Mouse (Mus musculus): Measurements from ENCODE around the gene Clec12b. TPM values are rescaled to one million over a fixed set of nuclear protein-coding genes. Genes with fewer than 3 reads are reported as not detected.
"Not testable (repeated sequence)": the region's sequence is repeated elsewhere in the genome, so short reads cannot be mapped to it uniquely, and the experiment has no call there.

Clec12b gene
- polyA plus RNA-seq, 1 experiment from 2014 or later: not detected

DNA sequence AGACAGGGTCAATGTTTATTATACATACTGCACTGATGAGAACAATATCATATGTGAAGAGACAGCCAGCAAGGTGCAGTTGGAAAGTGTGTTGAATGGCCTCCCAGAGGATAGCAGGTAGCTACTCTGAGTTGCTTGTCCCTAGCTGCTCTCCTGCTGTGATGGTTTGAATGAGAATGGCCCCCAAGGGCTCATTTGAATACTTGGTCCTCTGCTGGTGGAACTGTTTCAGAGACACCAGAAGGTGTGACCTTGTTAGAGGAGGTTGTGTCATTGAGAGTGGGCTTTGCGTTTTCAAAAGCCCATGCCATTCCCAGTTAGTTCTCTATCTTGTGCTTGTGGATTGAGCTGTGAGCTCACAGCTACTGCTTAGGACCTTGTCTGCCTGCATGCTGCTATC is 21.7 kb downstream of the Clec12b start:
- 32% methylated on average over 1 of the region's 1 CpGs for WGBS (ENCODE audit: insufficient replicate concordance)
- H3K36me3 ChIP-seq: no peaks in the 10 kb centered on the region
- H3K27me3 ChIP-seq (replicated peaks): no peaks in the 10 kb centered on the region
- no peaks in the 10 kb centered on the region for H3K9me3 ChIP-seq (replicated peaks)
- ATAC-seq: no peak
- H3K4me3 ChIP-seq: no peak overlapping the region
- no peak overlapping the region for H3K27ac ChIP-seq
- H3K4me2 ChIP-seq: no peak overlapping the region
- H3K9ac ChIP-seq: no peak overlapping the region
- no peaks in the 10 kb centered on the region for H3K4me1 ChIP-seq

DNA sequence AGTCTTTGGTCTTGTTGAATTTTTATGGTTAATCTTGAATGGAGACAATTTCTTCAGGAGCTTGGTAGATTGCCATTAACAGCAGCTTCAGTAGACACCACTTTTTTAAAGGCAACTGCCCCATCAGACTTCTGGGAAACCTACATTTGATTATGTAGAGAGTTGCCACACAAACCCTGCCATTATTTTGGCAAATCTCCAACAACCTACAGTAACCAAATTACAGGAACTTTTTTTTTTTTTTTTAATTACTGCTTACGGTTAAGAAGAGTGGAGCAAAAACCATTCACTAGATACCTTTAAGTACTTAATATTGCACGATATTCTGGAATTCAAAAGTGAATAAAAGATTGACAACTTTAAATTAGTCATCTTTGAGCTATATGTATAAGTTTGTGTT is 26.2 kb downstream of the Clec12b start:
- H3K4me3 ChIP-seq: no peak overlapping the region
- no peak for ATAC-seq
- H3K36me3 ChIP-seq: no peaks in the 10 kb centered on the region
- no peak overlapping the region for H3K9ac ChIP-seq
- H3K27ac ChIP-seq: no peak overlapping the region
- no peaks in the 10 kb centered on the region for H3K9me3 ChIP-seq (replicated peaks)
- H3K27me3 ChIP-seq (replicated peaks): no peaks in the 10 kb centered on the region
- no peak overlapping the region for H3K4me2 ChIP-seq
- 77% methylated on average over 2 of the region's 2 CpGs for WGBS (ENCODE audit: insufficient replicate concordance)
- H3K4me1 ChIP-seq: no peaks in the 10 kb centered on the region

DNA sequence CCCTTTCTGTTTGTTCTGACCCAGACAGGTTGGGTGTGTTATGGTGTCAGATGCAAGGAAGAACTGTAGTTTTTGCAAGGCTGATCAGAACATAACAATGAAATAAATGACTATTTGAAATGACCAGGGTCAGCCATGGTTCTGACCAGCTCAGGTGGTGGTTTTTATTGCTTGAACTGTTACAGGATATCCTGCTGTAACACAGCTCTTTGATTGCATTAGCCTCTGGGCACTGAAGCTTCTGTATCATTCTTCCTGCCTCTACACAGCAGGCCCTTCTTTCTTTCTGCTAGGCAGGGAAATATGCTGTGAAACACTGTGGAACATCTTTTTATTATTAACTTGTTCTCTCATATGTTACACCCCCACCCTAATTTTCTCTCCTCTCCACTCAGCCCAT is 29.2 kb downstream of the Clec12b start:
- H3K9me3 ChIP-seq (replicated peaks): no peaks in the 10 kb centered on the region
- no peak overlapping the region for H3K27ac ChIP-seq

DNA sequence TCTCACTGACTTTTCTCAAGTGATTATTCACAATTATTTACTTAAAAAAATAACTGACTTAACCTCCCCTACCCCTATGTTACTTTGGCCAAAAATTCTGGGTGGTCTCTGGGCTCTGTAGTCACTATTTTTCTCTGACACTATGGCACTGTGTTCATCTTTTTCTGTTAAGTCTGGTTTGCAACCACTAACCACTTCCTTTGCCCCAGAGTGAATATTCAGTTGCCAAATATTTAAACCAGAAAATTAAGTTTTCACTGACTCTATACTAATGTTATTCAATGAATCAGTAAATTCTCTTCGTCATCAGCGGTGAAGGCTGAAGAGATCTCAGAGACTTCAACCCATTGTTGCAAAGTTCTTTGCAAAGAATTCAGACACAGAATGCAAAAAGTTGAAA is 29.9 kb downstream of the Clec12b start:
- no peaks in the 10 kb centered on the region for H3K36me3 ChIP-seq
- WGBS (ENCODE audit: insufficient replicate concordance): 92% methylated on average over 2 of the region's 2 CpGs
- no peak overlapping the region for H3K4me2 ChIP-seq
- H3K4me3 ChIP-seq: no peak overlapping the region
- H3K27me3 ChIP-seq (replicated peaks): no peaks in the 10 kb centered on the region
- no peak overlapping the region for H3K9ac ChIP-seq
- H3K9me3 ChIP-seq (replicated peaks): no peaks in the 10 kb centered on the region
- no peaks in the 10 kb centered on the region for H3K4me1 ChIP-seq
- no peak for ATAC-seq
- H3K27ac ChIP-seq: no peak overlapping the region

More for the DNA sequence above, 29.2 kb downstream of the Clec12b start:
- no peaks in the 10 kb centered on the region for H3K4me1 ChIP-seq
- H3K4me3 ChIP-seq: no peak overlapping the region
- no peaks in the 10 kb centered on the region for H3K36me3 ChIP-seq
- H3K27me3 ChIP-seq (replicated peaks): no peaks in the 10 kb centered on the region
- ATAC-seq: no peak
- no peak overlapping the region for H3K4me2 ChIP-seq
- H3K9ac ChIP-seq: no peak overlapping the region

DNA sequence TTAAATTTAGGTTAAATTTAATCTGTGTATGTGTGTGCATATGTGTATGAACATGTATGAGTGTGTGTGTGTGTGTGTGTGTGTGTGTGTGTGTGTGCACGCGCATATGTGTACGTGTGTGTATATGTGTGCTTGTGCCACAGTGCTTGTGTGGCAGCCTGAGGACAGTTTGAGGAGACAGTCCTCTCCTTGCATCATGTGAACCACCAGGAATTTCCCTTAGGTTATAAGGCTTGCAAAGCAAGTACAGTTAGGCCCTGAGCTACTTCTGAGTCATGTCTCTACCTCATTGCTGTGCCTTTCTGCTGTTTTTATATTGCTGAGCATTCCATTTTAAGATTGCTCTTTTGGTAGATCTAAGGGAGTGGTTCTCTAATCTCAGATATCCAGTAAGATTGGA is 34.6 kb downstream of the Clec12b start:
- no peak for ATAC-seq
- 0 out of 2 replicates have a peak, but pooled peaks cover 8% of the 10 kb centered on the region for H3K9me3 ChIP-seq (replicated peaks)
- H3K36me3 ChIP-seq: no peaks in the 10 kb centered on the region
- H3K9ac ChIP-seq: no peak overlapping the region
- no peaks in the 10 kb centered on the region for H3K4me1 ChIP-seq
- no peak overlapping the region for H3K27ac ChIP-seq
- no peaks in the 10 kb centered on the region for H3K27me3 ChIP-seq (replicated peaks)
- no peak overlapping the region for H3K4me2 ChIP-seq
- WGBS (ENCODE audit: insufficient replicate concordance): 64% methylated on average over 3 of the region's 3 CpGs
- no peak overlapping the region for H3K4me3 ChIP-seq

DNA sequence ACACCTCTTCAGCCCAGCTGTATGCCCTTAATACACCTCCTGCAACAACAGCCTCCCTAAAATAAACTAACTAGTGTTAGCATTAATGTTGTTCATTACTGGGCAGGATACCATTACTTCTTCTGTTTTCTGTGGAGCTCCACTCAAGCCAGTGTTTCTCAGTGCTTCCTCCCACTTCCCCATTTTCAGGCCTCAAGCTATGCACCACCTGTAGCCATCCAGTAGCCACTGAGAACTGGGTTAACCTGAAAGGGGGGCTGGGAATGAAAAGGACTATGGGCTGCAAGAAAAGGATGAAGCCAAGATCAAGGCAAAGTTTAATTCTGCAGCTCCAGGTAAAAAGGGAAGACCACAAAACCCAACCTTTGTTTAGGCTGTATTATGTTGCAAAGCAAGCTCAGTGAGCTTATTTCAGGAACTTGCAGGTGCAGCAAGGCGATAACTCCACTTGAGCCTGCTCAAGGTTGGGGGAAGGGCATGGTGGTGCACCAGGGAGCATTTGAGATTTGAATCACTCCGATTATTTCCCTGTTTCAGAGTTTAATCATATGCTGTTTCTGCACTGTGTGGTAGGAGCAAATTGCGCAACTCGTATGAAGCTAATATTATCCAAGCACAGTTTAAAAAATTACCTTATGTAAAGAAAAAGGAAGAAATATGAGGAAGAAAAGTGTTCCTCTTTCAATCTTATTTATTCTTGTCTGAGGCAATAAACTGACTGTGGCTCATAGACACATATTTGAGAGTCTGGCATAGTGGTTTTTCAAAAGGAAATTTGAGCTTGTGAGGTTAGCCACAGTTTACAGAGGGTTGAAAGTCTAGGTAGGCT is 35.9 kb downstream of the Clec12b start:
- peak; percentile 68 for ATAC-seq
- 27% methylated on average over 4 of the region's 4 CpGs for WGBS (ENCODE audit: insufficient replicate concordance)
- no peak overlapping the region for H3K27ac ChIP-seq
- H3K4me1 ChIP-seq: no peaks in the 10 kb centered on the region
- 0 out of 2 replicates have a peak, but pooled peaks cover 8% of the 10 kb centered on the region for H3K9me3 ChIP-seq (replicated peaks)
- no peaks in the 10 kb centered on the region for H3K36me3 ChIP-seq
- no peaks in the 10 kb centered on the region for H3K27me3 ChIP-seq (replicated peaks)
- H3K9ac ChIP-seq: no peak overlapping the region
- no peak overlapping the region for H3K4me2 ChIP-seq
- no peak overlapping the region for H3K4me3 ChIP-seq

DNA sequence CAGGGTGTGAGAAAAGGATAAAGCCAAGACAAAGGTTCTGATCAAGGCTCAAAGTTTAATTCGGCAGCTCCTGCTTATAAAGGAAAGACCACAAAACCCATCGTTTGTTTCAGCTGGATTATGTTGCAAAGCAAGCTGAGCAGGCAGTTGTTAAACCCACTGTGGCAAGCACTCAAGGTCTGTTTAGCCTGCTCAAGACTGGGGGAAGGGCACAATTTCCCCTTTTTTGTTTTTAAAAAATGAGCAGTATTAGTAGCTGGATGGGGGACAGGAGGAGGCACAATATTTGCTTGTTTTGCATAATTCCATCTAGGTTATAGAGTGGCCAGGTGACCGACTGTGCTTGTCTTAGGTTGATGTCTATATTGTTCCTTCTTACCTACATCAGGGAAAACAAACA is 41.3 kb downstream of the Clec12b start:
- Histone ChIP-seq H3K9me3 (replicated peaks) (0 out of 2 replicates have a peak, but pooled peaks cover 8% of the 10 kb centered on the region), H3K4me3 (no peak overlapping the region), H3K4me2 (no peak overlapping the region), H3K27ac (no peak overlapping the region), H3K4me1 (no peaks in the 10 kb centered on the region), H3K9ac (no peak overlapping the region), H3K27me3 (replicated peaks) (no peaks in the 10 kb centered on the region), H3K36me3 (no peaks in the 10 kb centered on the region)
- no peak for ATAC-seq
- 33% methylated on average over 3 of the region's 3 CpGs for WGBS (ENCODE audit: insufficient replicate concordance)

DNA sequence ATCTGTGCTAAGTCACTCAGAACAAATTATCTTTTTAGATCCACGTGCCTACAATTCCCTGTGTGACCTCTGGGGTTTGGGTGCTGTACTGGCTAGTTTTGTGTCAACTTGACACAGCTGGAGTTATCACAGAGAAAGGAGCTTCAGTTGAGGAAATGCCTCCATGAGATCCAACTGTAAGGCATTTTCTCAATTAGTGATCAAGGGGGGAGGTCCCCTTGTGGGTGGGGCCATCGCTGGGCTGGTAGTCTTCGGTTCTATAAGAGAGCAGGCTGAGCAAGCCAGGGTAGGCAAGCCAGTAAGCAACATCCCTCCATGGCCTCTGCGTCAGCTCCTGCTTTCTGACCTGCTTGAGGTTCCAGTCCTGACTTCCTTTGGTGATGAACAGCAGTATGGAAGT is 43.3 kb downstream of the Clec12b start, which contains the start of gene Clec12a:
TSS of gene Clec12a (plus strand) at position 301 of the 400 bp plus-strand sequence.
- H3K4me3 ChIP-seq; H3K36me3 ChIP-seq; H3K27ac ChIP-seq; H3K27me3 ChIP-seq (replicated peaks); H3K4me1 ChIP-seq; H3K9me3 ChIP-seq (replicated peaks); H3K4me2 ChIP-seq; ATAC-seq; H3K9ac ChIP-seq: not testable (repeated sequence)
- 61% methylated on average over 4 of the region's 4 CpGs for WGBS (ENCODE audit: insufficient replicate concordance)

DNA sequence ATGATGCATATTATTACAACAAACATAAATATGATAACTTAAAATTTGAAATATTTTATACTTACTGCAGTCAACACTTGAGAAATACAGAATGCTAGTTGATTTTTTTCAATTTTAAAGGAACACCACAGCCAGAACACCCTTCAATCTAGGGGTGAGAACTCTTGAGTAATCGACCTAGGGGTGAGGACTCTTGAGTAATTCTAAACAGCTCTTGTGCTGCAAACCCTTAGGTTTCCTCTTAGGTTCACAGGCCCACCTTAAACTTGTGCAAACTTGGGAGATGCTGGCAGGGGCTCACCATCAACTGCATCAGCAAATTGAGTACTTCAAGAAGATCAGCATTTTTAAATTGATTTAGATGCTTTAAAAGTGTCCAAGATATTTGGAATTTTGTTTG is 47.9 kb downstream of the Clec12b start:
- Histone ChIP-seq H3K4me1 (no peaks in the 10 kb centered on the region), H3K4me3 (no peak overlapping the region), H3K27ac (no peak overlapping the region), H3K9ac (no peak overlapping the region), H3K27me3 (replicated peaks) (no peaks in the 10 kb centered on the region), H3K9me3 (replicated peaks) (no peaks in the 10 kb centered on the region), H3K4me2 (no peak overlapping the region), H3K36me3 (no peaks in the 10 kb centered on the region)
- whole genome bisulfite sequencing (ENCODE audit: insufficient replicate concordance): 50% methylated on average over 1 of the region's 1 CpGs
- no peak for ATAC-seq

DNA sequence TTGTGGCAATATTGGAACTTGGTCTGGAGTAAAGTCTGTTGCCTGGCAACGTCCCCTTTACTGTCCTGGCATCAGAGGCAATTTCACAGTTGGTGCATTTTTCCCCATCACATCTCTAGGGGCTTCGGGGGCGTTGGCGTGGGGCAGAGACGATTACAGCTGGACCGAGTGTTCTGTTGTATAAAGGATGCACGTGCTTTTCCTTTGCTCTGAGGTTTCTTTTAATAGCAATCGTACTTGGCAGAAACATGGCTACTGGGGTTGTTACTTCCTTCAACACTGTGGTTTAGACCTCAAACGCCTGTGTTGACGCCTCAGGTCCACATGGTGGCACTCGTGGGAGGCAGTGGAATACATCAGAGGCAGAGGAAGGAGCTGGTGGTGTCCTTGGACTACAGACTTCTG is 52.0 kb downstream of the Clec12b start:
- WGBS (ENCODE audit: insufficient replicate concordance): 15% methylated on average over 11 of the region's 11 CpGs
- Histone ChIP-seq H3K27ac (no peak overlapping the region), H3K27me3 (replicated peaks) (no peaks in the 10 kb centered on the region), H3K9me3 (replicated peaks) (no peaks in the 10 kb centered on the region), H3K36me3 (no peaks in the 10 kb centered on the region), H3K9ac (no peak overlapping the region), H3K4me1 (no peaks in the 10 kb centered on the region), H3K4me3 (no peak overlapping the region), H3K4me2 (0 out of 2 replicates have a peak overlapping the region, but pooled peaks have one; percentile 16)
- peak; percentile 63 for ATAC-seq

DNA sequence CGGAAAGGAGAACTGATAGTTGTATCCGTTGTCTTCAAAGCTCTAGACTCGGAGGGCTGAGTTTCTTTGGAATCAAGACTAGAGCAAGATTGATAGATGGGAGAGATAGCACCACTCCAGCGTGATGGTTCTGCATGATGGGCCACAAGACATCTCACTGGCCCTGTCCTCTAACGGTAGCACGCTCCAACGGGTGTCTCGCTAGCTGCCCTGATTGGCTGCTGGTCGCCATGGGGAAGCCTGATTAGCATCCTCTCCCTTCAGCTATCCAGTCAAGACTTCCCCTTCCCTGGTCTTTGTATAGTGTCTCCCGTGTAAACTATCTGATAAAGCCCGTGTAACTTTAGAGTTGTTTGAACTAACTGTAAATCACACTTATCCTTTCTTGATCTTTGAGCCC is 54.1 kb downstream of the Clec12b start, which contains the start of gene 4922502D21Rik:
TSS of gene 4922502D21Rik (minus strand) at position 187 of the 400 bp plus-strand sequence.
- no peak within 1 kb of the TSS for H3K4me2 ChIP-seq
- H3K9ac ChIP-seq: no peak within 1 kb of the TSS
- H3K27ac ChIP-seq: no peak within 1 kb of the TSS
- no peaks in the 10 kb centered on the region for H3K36me3 ChIP-seq
- no peaks in the 10 kb centered on the region for H3K4me1 ChIP-seq
- no peak within 1 kb of the TSS for H3K4me3 ChIP-seq
- no peak for ATAC-seq
- no peaks in the 10 kb centered on the region for H3K27me3 ChIP-seq (replicated peaks)
- H3K9me3 ChIP-seq (replicated peaks): no peaks in the 10 kb centered on the region
- WGBS (ENCODE audit: insufficient replicate concordance): 45% methylated on average over 11 of the region's 11 CpGs

DNA sequence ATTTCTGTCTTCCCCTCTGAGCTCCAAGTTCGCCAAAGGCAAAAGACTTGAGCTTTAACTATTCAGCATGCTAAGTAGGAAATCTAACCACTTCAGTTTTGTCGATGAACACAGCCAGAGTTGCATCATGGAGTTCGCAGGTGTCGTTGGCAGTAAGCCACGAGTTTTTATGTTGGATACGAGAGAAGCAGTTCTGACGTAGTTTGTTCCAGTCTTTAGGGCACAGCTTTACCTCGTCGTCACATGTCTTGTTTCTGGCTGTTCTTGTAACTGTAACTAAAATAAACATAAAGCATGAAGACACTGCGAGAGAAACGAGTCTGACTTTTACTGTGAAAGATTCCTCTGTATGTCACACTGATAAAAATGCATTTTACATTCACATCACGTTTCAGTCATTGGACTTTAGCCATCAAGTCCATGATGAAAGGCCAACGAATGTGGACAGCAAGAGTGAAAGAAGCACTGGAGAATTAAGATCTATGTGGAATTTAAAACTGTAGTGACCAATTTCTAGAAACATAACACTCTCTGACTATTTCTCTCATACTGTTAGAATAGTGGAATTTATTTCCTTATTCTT is 59.0 kb downstream of the Clec12b start:
- WGBS (ENCODE audit: insufficient replicate concordance): 65% methylated on average over 13 of the region's 13 CpGs
- Histone ChIP-seq H3K4me1 (no peaks in the 10 kb centered on the region), H3K27me3 (replicated peaks) (no peaks in the 10 kb centered on the region), H3K9me3 (replicated peaks) (no peaks in the 10 kb centered on the region), H3K27ac (no peak overlapping the region), H3K9ac (no peak overlapping the region), H3K36me3 (no peaks in the 10 kb centered on the region), H3K4me3 (no peak overlapping the region), H3K4me2 (no peak overlapping the region)
- no peak for ATAC-seq
